Mouse (Mus musculus) T-helper 2 cell (primary cell): ENCODE measurements at regions not wholly inside any gene's neighbourhood (a gene's known extent, or its start where the extent isn't known, plus 50 kb on each side); places are given as distances from the start of the nearest gene placed in this dataset.

ENCODE experiments used
- in situ Hi-C: fragments of 300-600 bp; cut with MboI, MseI; formaldehyde crosslinking; loops from one replicate; pipeline ENCODE4 v1.15.1; 2025; ENCODE audit warnings: high pct_unique_total_duplicates

- in situ Hi-C loops, result no loop called here
These were observed 73.2 kb upstream of the Hes1 start for GRCm38 (mm10) chr16:29990795-29991587.

GRCm38 (mm10) chr16:29991876-29992380, 72.3 kb upstream of the Hes1 start:
- in situ Hi-C loops, result no loop called here

- in situ Hi-C loops, result no loop called here
These were observed 71.1 kb upstream of the Hes1 start for GRCm38 (mm10) chr16:29993111-29993510.

- in situ Hi-C loops, result no loop called here
These were observed 70.6 kb upstream of the Hes1 start for GRCm38 (mm10) chr16:29993535-29993934.

GRCm38 (mm10) chr16:29996139-29997069, 67.8 kb upstream of the Hes1 start:
- in situ Hi-C loops, result no loop called here

- in situ Hi-C loops, result no loop called here
These were observed 64.0 kb upstream of the Hes1 start for GRCm38 (mm10) chr16:30000166-30000565.

GRCm38 (mm10) chr16:30005124-30005523, 59.1 kb upstream of the Hes1 start:
- in situ Hi-C loops, result no loop called here

- in situ Hi-C loops, result no loop called here
These were observed 57.4 kb upstream of the Hes1 start for GRCm38 (mm10) chr16:30006826-30007225.

GRCm38 (mm10) chr16:30008451-30009357, 55.5 kb upstream of the Hes1 start:
- in situ Hi-C loops, result no loop called here

- in situ Hi-C loops, result no loop called here
These were observed 54.5 kb upstream of the Hes1 start for GRCm38 (mm10) chr16:30009521-30010186.

GRCm38 (mm10) chr16:30013123-30013522, 51.1 kb upstream of the Hes1 start:
- in situ Hi-C loops, result no loop called here

- in situ Hi-C loops, result no loop called here
These were observed 50.2 kb upstream of the Hes1 start for GRCm38 (mm10) chr16:30013943-30014342.
